Mouse (Mus musculus) small intestine, adult 2 months (tissue): ENCODE data around the gene Zbtb12.

Source experiments
- CTCF ChIP-seq: fragments of 200-500 bp; IDR thresholded peaks from 2 replicates; pipeline ENCODE4 v1.5.1; 2012; ENCODE audit warnings: low read depth, mild to moderate bottlenecking, control low read depth, inconsistent platforms, low read length, moderate library complexity, mixed read lengths; ENCODE audit not compliant: insufficient replicate concordance, insufficient read length; ENCODE audit errors: extremely low read depth
- POLR2A ChIP-seq: fragments of 200-500 bp; IDR thresholded peaks from 2 replicates; pipeline ENCODE4 v1.6.1; 2012; ENCODE audit warnings: low read depth, mild to moderate bottlenecking, control low read depth, inconsistent platforms, low read length, moderate library complexity

DNA sequence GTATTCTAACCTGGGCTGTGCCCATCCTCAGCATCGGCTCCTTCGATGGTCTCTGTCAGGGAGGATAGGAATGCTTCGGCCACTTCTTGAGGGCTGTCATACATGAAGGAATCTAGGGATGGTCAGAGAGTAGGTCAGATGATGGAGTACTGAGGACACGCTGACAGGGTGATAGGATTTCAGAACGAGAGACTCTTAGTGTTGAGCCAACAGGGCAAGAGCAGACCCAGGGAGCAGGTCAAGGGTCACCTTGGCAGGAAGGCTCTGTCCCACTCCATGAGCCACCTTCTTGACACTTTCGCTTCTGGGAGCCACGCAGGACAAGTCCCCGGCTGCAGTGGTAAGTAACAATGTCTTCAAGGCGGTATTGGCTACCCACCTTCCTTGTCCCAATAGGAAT, 18.8 kb upstream of the Zbtb12 start:
- TF ChIP-seq POLR2A (no peak), CTCF (no peak)
